Mouse (Mus musculus) kidney, postnatal 10 days (tissue): ENCODE measurements around the gene Tspan2.

Source experiments
- DNase-seq: peaks from one replicate; pipeline ENCODE4 v3.0.0; 2021; ENCODE audit warnings: mixed read lengths

Tspan2 gene

GRCm38 (mm10) chr3:102782618-102783017 lies 48.3 kb downstream of the Tspan2 start, which contains the start of gene Tshb:
TSS of gene Tshb (minus strand) at chr3:102782718.
- DNase-seq = no peak

GRCm38 (mm10) chr3:102787369-102787768 lies 53.0 kb downstream of the Tspan2 start:
- DNase-seq = no peak

- peak; percentile 89 for DNase-seq
These were observed 69.6 kb downstream of the Tspan2 start for GRCm38 (mm10) chr3:102803937-102804336.

GRCm38 (mm10) chr3:102842386-102842785 lies 108.1 kb downstream of the Tspan2 start:
- DNase-seq = no peak

- DNase-seq = no peak
These were observed 114.3 kb downstream of the Tspan2 start for GRCm38 (mm10) chr3:102848661-102849060.
